Mouse (Mus musculus) layer of hippocampus, adult 9-11 months (tissue): ENCODE data around the gene Acsl5.

Source experiments
- DNase-seq: peaks from one replicate; pipeline ENCODE4 v3.0.0; 2022

Gene Acsl5

DNA sequence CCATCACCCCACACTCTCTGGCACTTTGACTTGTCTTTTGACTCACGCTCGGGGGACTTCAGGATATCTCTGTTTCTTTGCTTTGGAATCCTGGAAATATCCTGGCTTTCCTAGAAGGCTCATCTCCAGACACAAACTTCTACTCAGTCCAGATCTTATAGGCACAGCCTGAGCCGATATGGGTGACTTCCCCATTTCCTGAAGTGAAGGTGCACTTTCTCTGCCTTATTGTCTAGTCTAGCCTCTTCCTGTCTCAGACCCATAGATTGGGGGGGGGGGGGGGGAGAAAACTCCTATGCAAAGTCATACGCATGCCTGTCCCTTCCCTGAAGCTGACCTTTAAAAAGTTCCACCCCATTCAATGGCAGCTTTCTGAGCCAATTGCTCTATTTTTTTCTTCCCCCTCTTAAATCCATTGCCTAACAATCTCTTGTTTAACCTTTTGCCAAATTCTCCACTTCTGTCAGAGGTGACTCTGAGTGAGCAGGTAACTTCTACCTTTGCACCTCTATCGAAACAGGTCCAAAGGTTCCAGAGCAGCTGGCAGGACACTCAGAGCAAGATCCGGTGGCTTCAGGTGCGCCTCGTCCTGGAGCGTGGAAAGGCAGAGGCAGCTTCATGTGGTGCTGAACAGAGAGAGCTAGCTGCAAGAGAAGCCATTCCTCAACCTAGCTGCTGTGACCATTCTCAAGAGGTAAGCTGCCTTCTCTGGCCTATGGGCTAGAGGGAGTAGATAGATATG, at the start of gene Acsl5:
TSS of gene Acsl5 (plus strand) at position 556 of the 742 bp plus-strand sequence.
- no peak for DNase-seq

DNA sequence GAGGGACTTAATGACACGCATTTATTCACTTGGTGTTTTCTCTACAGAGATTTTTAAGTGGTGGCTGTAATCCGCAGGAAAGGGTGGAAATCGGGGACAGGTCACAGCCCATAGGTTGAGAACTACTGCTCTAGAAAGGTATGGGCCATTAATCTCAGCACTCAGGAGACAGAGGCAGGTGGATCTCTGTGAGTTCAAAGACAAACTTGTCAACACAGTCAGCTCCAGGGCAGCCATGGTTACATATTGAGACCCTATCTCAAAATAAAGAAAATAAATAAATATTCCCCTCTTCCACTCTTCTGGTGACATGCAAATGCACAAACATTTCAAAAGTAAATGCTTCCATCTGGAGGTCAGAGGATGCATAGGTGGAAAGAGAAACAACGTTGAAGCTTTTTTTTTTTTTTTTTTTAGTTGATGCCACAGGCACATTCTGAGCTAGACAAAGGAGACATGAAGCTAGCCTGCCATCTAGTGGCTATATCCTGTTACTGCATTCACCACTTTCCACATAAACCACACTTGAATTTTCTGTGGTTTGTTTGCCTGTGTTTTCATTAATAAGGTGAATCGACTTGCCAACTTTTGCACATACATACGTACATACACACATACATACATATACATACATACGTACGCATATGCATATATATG, 45.1 kb upstream of the Acsl5 start:
- DNase-seq: peak; percentile 38

- DNase-seq: no peak
Observed at GRCm38 (mm10) chr19:55207205-55207604, 44.5 kb upstream of the Acsl5 start.

- DNase-seq: no peak
Observed at GRCm38 (mm10) chr19:55207746-55208538, 43.8 kb upstream of the Acsl5 start.

GRCm38 (mm10) chr19:55208654-55209053, 43.1 kb upstream of the Acsl5 start:
- no peak for DNase-seq

DNA sequence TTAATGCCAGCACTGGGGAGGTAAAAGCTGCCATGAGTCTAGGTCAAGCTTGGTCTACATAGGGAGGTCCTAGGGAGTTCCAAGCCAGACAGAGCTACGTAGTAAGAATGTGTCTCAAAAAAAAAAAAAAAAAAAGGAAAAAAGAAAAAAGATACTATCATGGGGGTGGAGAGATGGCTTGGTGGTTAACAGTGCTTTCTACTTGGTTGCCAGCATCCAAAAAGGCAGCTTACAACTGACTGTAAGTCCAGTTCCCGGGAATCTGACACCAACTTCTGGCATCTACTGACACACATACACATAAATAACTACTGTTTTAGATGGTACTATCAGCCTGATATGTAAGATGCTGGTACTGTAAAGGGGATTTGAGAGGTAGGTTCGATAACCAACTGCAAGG, 42.7 kb upstream of the Acsl5 start:
- DNase-seq: no peak

- DNase-seq: no peak
Observed at GRCm38 (mm10) chr19:55211698-55212097, 40.0 kb upstream of the Acsl5 start.

DNA sequence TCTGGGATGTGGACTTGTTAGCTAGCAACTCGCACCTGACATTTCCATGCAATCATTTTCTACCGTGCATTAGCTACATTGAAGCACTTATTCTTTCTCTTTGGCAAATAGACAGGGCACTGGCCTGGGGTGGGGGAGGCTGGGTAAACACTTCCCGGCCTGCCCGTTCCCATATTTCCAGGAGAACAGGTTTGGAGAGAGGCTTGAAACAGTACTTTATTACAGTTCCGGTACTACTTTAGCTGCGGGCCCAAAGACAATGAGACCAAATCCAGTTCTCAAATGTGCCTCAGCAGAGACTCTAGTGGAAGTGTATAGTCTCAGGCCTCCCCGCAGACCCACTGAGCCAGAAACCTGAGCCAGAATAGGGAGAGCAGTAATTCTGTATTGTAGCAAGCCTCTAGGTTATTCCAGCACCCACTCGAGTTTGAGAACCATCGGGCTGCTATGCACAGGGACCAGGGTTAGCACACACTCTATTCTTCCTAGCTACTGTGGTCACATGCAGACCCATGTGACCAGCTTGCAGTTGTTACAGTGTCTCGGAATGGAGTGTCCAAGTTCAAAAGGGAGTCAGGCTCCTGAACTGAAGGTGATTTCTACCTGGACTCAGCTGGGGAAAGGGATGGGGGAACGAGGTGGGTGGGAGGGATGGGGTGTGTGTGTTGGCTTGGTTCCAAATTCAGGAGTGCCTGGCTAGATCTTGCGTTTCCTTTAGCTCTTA, 38.0 kb upstream of the Acsl5 start:
- DNase-seq: no peak

- no peak for DNase-seq
Observed at GRCm38 (mm10) chr19:55216876-55217275, 34.9 kb upstream of the Acsl5 start.

DNA sequence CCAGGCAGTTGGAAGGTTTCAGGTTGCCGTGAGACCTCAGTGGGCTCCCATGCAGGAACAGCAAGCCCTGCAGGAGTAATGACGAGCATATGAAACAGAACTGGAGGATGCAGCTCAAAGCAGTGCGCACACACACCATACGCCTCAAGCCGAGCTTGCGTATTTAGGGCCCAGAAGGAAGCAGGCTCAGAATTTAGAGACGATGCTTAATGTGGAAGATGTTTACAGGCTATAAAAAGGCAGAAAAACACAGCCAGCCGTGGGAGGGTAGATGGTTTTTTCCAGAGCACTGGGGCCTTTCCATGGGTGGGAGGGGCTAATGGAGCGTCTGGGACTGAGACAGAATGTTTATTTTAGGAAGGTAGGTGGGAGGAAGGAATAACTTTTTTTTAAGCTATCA, 34.4 kb upstream of the Acsl5 start:
- peak; percentile 88 for DNase-seq

DNA sequence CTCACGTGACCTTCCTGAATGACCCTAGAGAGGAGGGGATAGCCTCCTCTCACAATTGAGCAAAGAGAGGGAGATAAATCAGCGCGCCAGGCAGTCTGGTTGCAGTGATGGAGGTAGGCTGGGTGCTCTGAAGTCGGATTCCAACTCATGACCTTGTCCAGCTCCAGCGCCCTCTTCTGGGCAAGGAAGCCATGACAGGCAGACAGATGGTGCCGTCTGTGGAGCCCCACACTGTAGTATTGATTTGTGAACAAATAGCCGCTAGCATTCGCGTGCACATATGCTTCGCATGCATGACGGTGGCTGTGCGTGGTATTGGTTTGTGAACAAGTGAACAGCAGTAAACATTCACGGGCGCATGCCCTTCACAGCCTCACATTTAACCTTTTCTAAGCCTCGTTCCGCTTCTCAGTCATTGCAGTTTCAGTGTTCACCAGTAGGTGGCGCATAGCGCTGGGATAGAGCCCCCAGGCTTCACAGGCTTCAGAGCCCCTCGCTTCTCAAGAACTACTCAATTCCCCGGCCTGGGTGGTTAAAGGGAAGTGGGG, 33.5 kb upstream of the Acsl5 start:
- peak; percentile 87 for DNase-seq

- DNase-seq: no peak
Observed at GRCm38 (mm10) chr19:55218741-55219221, 33.0 kb upstream of the Acsl5 start.

GRCm38 (mm10) chr19:55219359-55219758, 32.4 kb upstream of the Acsl5 start:
- DNase-seq: no peak

GRCm38 (mm10) chr19:55221208-55221607, 30.5 kb upstream of the Acsl5 start:
- peak; percentile 67 for DNase-seq

DNA sequence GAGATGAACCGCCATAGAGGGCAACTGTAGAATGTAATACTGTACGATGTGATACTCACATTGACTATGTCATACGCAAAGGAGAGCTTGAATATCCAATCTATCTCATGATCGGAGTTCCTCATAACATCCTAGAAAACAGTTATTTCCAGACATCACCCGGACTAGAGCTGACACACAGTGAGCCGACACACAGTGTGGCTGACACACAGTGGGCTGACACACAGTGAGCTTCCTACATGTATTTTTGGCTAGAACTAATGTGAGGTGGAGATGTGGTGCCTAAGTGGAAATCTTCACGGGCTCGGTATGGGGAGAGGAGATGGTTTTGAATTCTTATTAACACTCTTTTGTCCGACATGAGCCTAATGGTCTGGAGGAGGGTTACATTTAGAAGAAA, 29.5 kb upstream of the Acsl5 start:
- DNase-seq: no peak

- DNase-seq: no peak
Observed at GRCm38 (mm10) chr19:55226621-55227020, 25.1 kb upstream of the Acsl5 start.

GRCm38 (mm10) chr19:55227135-55227534, 24.6 kb upstream of the Acsl5 start:
- no peak for DNase-seq

- no peak for DNase-seq
Observed at GRCm38 (mm10) chr19:55231081-55231480, 20.7 kb upstream of the Acsl5 start.

- DNase-seq: no peak
Observed at GRCm38 (mm10) chr19:55232136-55232535, 19.6 kb upstream of the Acsl5 start.

GRCm38 (mm10) chr19:55236026-55236425, 15.7 kb upstream of the Acsl5 start:
- DNase-seq: no peak

GRCm38 (mm10) chr19:55236564-55236963, 15.2 kb upstream of the Acsl5 start:
- DNase-seq: peak; percentile 22

DNA sequence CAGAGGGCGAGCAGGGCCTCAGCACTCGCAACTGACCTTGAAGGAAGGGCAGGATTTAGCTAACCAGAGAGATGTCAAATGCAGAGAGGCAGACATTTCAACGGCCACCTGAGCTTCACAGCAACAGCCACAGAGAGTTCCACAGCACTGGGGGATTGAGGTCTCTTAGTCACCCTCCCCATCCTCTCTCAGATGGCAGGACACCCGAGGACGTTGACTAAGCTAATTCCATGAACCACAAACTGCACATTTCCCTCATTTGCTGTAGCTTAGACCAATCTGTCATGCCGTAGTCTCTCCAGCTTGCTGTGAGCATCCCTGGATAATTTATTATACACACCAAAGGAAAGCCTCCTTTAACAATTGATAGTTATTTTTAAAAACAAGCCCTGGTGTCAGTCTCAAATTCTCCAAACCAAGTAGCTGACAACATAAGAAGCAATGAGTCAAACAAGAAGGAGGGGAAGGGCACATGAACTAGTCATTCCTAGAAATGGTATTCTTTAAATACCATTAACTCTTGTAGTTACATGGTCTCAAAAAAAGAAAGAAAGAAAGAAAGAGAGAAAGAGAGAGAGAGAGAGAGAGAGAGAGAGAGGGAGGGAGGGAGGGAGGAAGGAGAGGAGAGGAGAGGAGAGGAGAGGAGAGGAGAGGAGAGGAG, 11.8 kb upstream of the Acsl5 start:
- DNase-seq: no peak
